Mouse (Mus musculus): ENCODE results near the gene Epor.
A peak's percentile ranks its signal among the peaks of the same experiment; 100 is the strongest.

Gene Epor

DNA sequence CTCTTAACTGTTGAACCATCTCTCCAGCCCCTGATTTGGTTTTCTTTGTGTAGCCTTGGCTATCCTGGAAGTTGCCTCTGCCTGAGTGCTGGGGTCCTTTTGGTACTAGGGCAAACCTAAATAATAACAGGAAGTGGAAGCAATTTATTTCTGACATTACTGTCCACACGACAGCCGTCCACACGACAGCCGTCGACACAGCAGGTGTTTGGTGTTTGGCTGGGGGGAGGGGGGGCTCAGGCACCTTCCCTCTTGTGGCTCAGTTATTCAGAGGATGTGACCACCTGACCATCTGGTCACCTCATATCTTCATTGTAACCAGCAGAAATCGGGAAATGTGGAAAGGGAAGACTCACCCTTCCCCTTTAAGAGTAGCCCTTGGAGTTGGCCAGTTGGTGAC, 5.6 kb upstream of the Epor start:
- no peak for DNase-seq (ENCODE audit: low read depth, low spot score)

DNA sequence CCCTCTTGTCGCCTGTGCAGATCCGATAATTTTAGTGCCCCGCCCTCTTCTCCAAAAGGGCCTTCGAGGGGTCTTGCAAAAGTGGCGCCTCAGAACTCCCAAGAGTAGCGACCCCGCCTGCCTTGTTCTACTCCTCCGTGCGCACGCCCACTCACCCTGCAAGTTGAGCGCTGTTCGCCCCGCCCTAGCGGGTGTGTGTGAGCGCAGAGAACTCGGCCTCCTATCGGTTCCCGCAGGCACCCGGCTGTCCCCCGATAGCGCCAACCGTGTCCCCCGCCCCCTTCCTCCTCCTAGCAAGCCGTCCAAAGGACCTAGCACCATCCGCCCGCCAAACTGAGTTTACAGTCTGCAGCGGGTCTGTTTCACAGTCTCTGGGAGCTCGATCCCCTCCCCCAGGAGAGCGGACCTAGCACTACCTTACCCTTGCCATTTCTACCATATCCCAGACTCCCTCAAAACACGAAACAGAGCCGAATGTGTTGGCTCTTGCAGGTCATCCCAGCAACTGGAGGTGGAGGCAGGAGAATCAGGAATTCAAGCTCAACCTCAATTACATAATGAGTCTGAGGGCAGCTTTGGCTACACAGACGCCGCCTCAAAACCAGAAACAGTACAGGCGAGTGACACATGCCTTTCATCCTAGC, 768 bp downstream of the Epor start:
- DNase-seq (ENCODE audit: low read depth, low spot score): peak; percentile 18

DNA sequence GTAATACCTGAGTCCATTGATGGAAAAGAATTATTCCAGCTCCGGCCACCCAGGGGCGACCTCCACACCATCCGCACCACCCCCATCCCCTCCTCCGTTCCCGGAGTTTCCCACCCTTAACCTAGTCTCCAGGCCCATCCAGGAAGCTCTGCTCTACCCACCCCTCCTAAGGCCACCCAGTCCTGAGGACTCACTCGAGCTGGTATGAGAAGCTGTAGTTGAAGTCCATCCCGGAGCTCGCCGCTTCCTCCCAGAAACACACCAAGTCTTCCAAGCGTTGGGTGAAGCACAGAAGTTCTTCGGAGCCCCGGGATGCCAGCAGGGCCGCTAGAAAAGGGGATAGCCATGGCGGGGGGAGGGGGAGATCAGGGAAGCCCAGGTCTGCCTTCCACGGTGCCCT, 1.3 kb downstream of the Epor start:
- no peak for DNase-seq (ENCODE audit: low read depth, low spot score)

DNA sequence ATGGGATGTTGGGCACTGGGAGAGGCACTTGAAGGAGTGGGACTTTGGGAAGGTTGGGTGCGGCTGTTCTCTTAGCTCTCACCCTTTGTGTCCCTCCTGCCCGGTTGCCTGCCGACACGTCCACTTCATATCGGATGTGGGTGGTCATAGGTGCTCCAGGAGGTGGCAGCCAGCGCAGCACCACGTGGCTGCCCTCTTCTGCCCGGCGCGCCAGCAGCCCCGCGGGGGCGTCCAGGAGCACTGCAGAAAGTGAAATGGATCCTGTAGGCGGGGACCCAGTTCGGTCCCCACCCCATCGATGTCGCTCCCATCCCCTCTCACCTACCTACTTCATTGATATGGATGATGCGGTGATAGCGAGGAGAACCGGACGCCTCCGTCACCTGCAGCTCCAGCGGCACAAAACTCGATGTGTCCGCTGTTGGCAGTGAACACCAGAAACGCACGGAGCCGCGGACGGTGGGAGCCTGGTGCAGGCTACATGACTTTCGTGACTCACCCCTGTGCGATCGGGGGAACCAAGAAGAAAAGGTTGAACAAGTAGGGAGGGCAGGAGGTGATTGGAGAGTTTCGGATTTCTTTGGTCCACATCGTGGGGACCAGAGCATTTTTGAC, 1.8 kb downstream of the Epor start:
- no peak for DNase-seq (ENCODE audit: low read depth, low spot score)

- no peak for DNase-seq (ENCODE audit: low read depth, low spot score)
Observed at GRCm38 (mm10) chr9:21960558-21961208, 2.6 kb downstream of the Epor start.

- no peak for DNase-seq (ENCODE audit: low read depth, low spot score)
Observed at GRCm38 (mm10) chr9:21960135-21960534, 3.2 kb downstream of the Epor start.

DNA sequence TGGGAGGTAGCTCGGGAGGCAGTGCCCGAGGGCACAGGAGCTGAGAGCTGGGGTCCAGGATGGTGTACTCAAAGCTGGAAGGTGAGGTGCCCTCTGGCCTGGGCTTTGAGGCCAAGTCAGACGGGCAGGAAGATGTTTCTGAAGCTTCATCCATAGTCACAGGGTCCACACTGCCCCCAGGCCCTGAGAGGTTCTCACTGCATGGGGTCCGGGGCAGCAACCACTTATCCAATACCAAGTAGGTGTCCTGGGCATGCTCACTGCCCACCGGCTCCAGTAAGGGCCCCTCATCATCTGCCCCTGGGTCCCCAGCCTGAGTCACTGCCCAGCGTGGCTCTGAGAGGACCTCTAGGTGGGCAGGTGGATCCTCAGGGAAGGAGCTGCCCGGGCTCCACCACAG, 4.1 kb downstream of the Epor start:
- DNase-seq (ENCODE audit: low read depth, low spot score): no peak

DNA sequence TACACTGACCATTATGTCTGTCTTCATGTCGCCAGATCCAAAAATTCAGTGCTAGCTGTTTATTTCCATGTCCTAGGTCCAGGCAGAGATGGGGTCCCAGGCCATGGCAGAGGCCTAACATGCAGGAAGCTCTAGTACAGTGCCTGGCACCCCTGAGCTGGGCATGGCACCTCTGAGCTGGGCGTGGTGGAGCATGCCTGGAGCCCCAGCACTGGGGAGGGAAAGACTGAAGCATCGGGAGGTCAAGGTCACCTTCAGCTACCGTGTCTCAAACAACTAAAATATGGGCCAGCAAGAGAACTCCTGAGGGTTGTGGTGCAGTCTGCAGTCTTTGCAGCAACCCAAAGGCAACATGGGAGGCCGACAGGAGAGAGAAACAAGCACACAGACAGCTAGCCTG, 4.9 kb downstream of the Epor start:
- no peak for DNase-seq (ENCODE audit: low read depth, low spot score)

- DNase-seq (ENCODE audit: low read depth, low spot score): peak; percentile 97
Observed at GRCm38 (mm10) chr9:21955570-21956281, 7.6 kb downstream of the Epor start, which contains the start of gene Swsap1. Gene Swsap1 (plus strand): TSS chr9:21955755.

GRCm38 (mm10) chr9:21955225-21955569, 8.1 kb downstream of the Epor start:
- DNase-seq (ENCODE audit: low read depth, low spot score): no peak

- no peak for DNase-seq (ENCODE audit: low read depth, low spot score)
Observed at GRCm38 (mm10) chr9:21954635-21955034, 8.7 kb downstream of the Epor start.

DNA sequence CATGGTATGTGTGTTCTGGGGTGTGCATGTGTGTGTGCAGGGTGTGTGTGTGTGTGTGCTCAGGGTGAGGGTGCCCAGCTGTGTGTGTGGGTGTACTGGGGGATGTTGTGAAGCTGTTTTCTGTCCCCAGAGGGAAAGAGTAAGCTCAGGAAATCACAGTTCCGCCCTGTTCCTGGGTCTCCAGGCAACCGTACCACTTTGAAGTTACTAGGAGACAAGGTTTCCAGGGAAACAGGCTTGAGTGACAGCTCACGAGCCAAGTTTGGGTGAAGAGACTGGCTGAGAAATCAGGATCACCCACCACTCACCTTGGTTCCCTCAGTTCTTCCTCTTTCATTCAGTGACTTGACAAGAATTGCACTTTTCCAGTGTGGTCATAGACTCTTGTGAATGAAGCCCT, 9.7 kb downstream of the Epor start:
- DNase-seq (ENCODE audit: low read depth, low spot score): no peak

GRCm38 (mm10) chr9:21951977-21952376, 11.3 kb downstream of the Epor start:
- no peak for DNase-seq (ENCODE audit: low read depth, low spot score)

DNA sequence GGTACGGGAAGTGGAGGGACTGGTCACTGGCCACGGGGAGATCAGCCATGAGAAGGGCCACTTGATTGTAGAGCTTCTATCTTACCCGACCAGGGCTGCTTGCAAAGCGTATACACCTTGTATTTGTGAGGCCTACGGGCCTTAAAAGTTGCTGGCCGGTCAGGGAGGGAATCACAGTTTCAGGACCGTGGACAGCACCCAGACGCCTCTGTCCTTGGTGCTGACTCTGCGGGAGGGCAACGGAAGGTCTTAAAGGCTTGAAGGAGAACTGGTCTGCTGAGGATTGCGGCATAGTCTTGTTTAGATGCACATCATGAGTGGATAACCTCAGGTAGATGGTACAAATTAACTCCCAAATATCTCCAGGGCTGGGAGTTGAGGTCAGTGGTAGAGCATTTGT, 13.0 kb downstream of the Epor start:
- DNase-seq (ENCODE audit: low read depth, low spot score): peak; percentile 45

DNA sequence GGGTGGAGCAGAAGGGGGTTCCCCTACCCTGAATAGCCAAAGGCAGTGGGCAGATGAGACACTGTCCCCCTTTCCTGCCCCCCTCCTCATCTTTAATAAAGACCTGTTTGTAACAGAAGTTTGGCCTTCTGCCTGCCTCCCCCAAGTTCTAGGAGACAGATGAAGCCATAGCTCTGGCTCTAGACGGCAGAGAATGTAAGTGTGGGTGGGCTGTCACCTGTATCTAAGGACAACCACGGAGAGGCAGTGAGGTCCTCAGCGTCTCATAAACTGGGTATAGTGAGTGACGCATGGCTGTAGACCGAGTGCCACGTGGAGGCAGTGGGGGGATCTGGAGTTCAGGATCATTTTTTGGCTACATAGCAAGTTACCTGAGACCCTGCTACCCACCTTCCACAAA, 14.5 kb downstream of the Epor start:
- no peak for DNase-seq (ENCODE audit: low read depth, low spot score)

DNA sequence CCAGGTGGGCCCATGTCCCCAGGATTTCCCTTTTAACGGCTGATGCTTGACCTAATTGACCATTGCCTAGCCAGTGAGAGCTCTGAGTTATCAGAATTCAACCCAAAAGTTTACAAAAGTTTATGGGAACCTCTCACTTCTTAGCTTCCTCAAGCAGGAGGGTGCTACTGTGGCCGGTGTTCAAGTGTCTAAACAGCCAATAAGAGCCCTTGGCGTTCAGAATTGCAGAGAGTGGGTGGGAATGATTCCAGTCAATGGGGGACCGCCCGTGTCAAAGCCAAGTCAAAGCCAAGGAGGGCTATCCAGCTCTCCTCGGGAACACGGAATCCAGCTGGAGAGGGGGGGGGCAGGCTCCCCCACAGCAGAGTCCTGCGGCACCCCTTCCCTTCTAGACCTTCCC, 15.2 kb downstream of the Epor start:
- DNase-seq (ENCODE audit: low read depth, low spot score): no peak

GRCm38 (mm10) chr9:21947540-21948130, 15.7 kb downstream of the Epor start:
- DNase-seq (ENCODE audit: low read depth, low spot score): no peak

- no peak for DNase-seq (ENCODE audit: low read depth, low spot score)
Observed at GRCm38 (mm10) chr9:21944267-21944666, 19.0 kb downstream of the Epor start.

GRCm38 (mm10) chr9:21943638-21944037, 19.7 kb downstream of the Epor start:
- no peak for DNase-seq (ENCODE audit: low read depth, low spot score)

DNA sequence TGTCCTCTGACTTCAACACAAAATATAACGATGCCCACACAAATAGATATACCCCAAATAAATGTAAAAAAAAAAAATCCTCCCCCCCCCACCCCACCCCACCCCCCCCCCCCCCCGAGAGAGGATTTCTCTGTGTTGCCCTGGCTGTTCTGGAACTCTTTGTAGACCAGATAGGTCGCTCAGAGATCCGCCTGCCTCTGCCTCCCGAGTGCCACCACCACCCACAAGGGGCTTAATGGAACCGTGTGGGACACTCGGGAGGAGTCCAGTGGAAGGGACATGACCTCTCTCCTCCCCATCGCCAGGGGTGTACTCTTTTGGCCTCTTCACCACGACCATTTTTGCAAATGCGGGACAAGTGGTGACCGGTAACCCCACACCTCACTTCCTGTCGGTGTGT, 20.3 kb downstream of the Epor start:
- DNase-seq (ENCODE audit: low read depth, low spot score): no peak

DNA sequence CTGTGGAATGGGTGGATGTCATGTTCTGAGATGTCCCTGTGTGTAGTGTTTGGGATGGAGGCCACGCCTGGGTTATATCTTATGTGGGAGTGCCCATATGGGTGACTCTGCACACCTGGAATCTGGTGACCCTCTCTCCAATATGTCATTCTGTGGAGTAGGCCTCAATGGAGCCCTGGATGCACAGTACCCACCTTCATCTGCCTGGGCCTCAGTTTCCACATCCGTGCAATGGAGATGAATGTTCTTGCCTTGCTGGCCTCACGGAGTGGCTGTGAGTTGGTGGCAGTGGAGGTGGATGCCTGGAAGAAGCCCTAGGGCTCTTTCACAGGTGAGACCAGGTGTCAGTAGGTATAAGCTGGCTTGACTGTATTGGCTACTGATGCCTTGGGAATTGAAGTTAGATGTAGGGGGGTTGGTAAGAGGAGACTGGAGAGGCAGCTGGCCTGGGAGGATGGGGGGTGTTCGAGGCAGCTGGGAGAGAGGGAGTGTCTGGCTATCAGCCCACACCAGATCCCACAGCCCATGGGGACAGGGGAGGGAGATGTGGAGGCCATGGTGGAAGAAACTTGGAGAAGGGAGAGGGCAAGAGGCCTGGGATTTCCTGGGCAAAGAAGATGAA, 25.0 kb downstream of the Epor start:
- no peak for DNase-seq (ENCODE audit: low read depth, low spot score)

GRCm38 (mm10) chr9:21937711-21938175, 25.6 kb downstream of the Epor start:
- DNase-seq (ENCODE audit: low read depth, low spot score): no peak

Data from skeletal muscle tissue, adult 2 months (tissue).